Mouse (Mus musculus) C2C12 (cell line): ENCODE results near the gene Flad1.

Experiments
- CTCF ChIP-seq: IDR thresholded peaks from one replicate; pipeline ENCODE4 v1.5.1; 2011; ENCODE audit not compliant: control insufficient read depth, insufficient read depth, insufficient read length
- FOSL1 ChIP-seq: IDR thresholded peaks from one replicate; pipeline ENCODE4 v1.8.0; 2011; ENCODE audit warnings: mild to moderate bottlenecking, low read length; ENCODE audit not compliant: poor library complexity, insufficient read depth, severe bottlenecking
- MAX ChIP-seq: IDR thresholded peaks from one replicate; pipeline ENCODE4 v1.6.1; 2011; ENCODE audit warnings: mild to moderate bottlenecking, control low read depth

DNA sequence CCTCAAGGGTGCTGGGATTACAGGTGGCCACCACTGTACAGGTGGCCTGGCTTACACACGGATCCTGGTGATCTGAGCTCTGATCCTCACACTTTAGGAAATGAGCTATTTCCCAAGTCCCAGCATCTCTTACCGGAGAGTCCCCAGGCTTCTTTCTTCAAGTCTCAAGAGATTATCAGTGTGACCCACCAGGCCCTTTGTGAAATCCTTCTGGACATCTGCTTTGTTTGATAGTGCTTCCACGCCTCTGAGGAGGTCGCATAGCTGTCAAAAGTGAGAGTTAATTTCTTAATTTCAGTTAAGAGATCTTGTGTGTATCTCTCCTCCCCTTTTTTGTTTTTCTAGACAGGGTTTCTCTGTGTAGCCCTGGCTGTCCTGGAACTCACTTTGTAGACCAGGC lies 14.2 kb upstream of the Flad1 start:
- TF ChIP-seq CTCF (no peak), MAX (no peak), FOSL1 (no peak)
